7 mouse cellular contexts compared by ENCODE assay signal in genomic region chr1:189729141-189729815, GRCm38 (mm10). TPM values are rescaled to one million over a fixed set of nuclear protein-coding genes. Genes with fewer than 3 reads are reported as not detected.
DNase-seq lines count a peak whose midpoint lies in the region; ATAC-seq lines count a peak whose summit lies in the region.

No protein-coding gene starts in this region.

- peak overlapping the region; percentile 82 for H3K4me3 ChIP-seq in lung, embryonic 16.5 days (ENCODE audit: low read length)
- H3K4me3 ChIP-seq in forebrain, embryonic 10.5 days = peak overlapping the region; percentile 88
- H3K4me3 ChIP-seq in limb, embryonic 13.5 days = peak overlapping the region; percentile 85
- H3K4me3 ChIP-seq in stomach, embryonic 14.5 days (ENCODE audit: low read depth, low read length) = peak overlapping the region; percentile 93

- WGBS in lung, embryonic 16.5 days = 6% methylated on average over 17 of the region's 17 CpGs
- 8% methylated on average over 17 of the region's 17 CpGs for WGBS in forebrain, embryonic 10.5 days
- WGBS in limb, embryonic 13.5 days = 7% methylated on average over 17 of the region's 17 CpGs
- 8% methylated on average over 17 of the region's 17 CpGs for WGBS in stomach, embryonic 14.5 days

- no peaks in the 10 kb centered on the region for H3K36me3 ChIP-seq in lung, embryonic 16.5 days (ENCODE audit: control insufficient read depth, insufficient read depth, low read length)
- no peaks in the 10 kb centered on the region for H3K36me3 ChIP-seq in forebrain, embryonic 10.5 days (replicated peaks)
- H3K36me3 ChIP-seq in limb, embryonic 13.5 days = no peaks in the 10 kb centered on the region
- no peaks in the 10 kb centered on the region for H3K36me3 ChIP-seq in stomach, embryonic 14.5 days (ENCODE audit: control insufficient read depth, insufficient read depth, low read length)

- H3K9me3 ChIP-seq in lung, embryonic 16.5 days (ENCODE audit: control insufficient read depth, low read length) = no peaks in the 10 kb centered on the region
- peaks cover 3% of the 10 kb centered on the region; the same call in 1 of the 2 replicates for H3K9me3 ChIP-seq in forebrain, embryonic 10.5 days
- no peaks in the 10 kb centered on the region for H3K9me3 ChIP-seq in limb, embryonic 13.5 days
- no peaks in the 10 kb centered on the region for H3K9me3 ChIP-seq in stomach, embryonic 14.5 days (ENCODE audit: control insufficient read depth, low read depth, low read length)

- no peaks in the 10 kb centered on the region for H3K27me3 ChIP-seq in lung, embryonic 16.5 days (ENCODE audit: control insufficient read depth, insufficient read depth, low read depth, low read length)
- peaks cover 71% of the 10 kb centered on the region for H3K27me3 ChIP-seq in forebrain, embryonic 10.5 days (ENCODE audit: poor library complexity, severe bottlenecking)
- H3K27me3 ChIP-seq in limb, embryonic 13.5 days = no peaks in the 10 kb centered on the region
- H3K27me3 ChIP-seq in stomach, embryonic 14.5 days (ENCODE audit: control insufficient read depth, insufficient read depth, low read length) = no peaks in the 10 kb centered on the region

- no peak for DNase-seq in lung, postnatal 36 days
- DNase-seq in forebrain, embryonic 10.5 days (ENCODE audit: extremely low spot score, low spot score) = no peak
- no peak for DNase-seq in gastrocnemius, postnatal 4 days (ENCODE audit: low spot score in 2 of 2)
- DNase-seq in layer of hippocampus, adult 8-10 months (ENCODE audit: low spot score in 2 of 2) = no peak

- H3K4me2 ChIP-seq in lung, embryonic 16.5 days (ENCODE audit: low read depth, low read length) = peak overlapping the region; percentile 79
- peak overlapping the region; percentile 82 for H3K4me2 ChIP-seq in limb, embryonic 13.5 days (replicated peaks)
- H3K4me2 ChIP-seq in stomach, embryonic 14.5 days (replicated peaks; ENCODE audit: low read depth, low read length) = peak overlapping the region; percentile 78

- H3K4me1 ChIP-seq in lung, embryonic 16.5 days (replicated peaks; ENCODE audit: control insufficient read depth, insufficient read depth, low read length) = peaks cover 27% of the 10 kb centered on the region
- peaks cover 63% of the 10 kb centered on the region for H3K4me1 ChIP-seq in forebrain, embryonic 10.5 days
- peaks cover 52% of the 10 kb centered on the region for H3K4me1 ChIP-seq in limb, embryonic 13.5 days
- H3K4me1 ChIP-seq in stomach, embryonic 14.5 days (ENCODE audit: control insufficient read depth, insufficient read depth, low read length) = peaks cover 18% of the 10 kb centered on the region

- peak overlapping the region; percentile 89 for H3K9ac ChIP-seq in lung, embryonic 16.5 days (ENCODE audit: low read length)
- peak overlapping the region; percentile 93 for H3K9ac ChIP-seq in limb, embryonic 13.5 days
- peak overlapping the region; percentile 84 for H3K9ac ChIP-seq in stomach, embryonic 14.5 days (replicated peaks; ENCODE audit: low read depth, low read length)

- no peak for ATAC-seq in lung, embryonic 16.5 days (ENCODE audit: low read depth)
- ATAC-seq in limb, embryonic 13.5 days (ENCODE audit: low FRiP score, low read depth) = no peak
- no peak for ATAC-seq in stomach, embryonic 14.5 days (ENCODE audit: insufficient number of reproducible peaks, insufficient read depth, low FRiP score, low read depth)

- peak overlapping the region; percentile 2; the same call in 1 of the 2 replicates for H3K27ac ChIP-seq in lung, embryonic 16.5 days (ENCODE audit: low read length)
- peak overlapping the region; percentile 91; the same call in 1 of the 2 replicates for H3K27ac ChIP-seq in forebrain, embryonic 10.5 days
- H3K27ac ChIP-seq in limb, embryonic 13.5 days = peak overlapping the region; percentile 98; the same call in 1 of the 2 replicates
- H3K27ac ChIP-seq in stomach, embryonic 14.5 days (ENCODE audit: low read length) = peak overlapping the region; percentile 95; the same call in 1 of the 2 replicates

RNA-seq across cellular contexts. Expression of gene Ptpn14, which starts 1.2 kb away (rescaled TPM):
- polyA plus RNA-seq in lung, embryonic 16.5 days (2015; fragmentation: Nextera tagmentation; extraction: Ambion mirVana) = 7.4 and 7.9 TPM in 2 replicates
- polyA plus RNA-seq in forebrain, embryonic 10.5 days (2016; fragmentation: Nextera tagmentation; extraction: Ambion mirVana) = 4.9 and 5.6 TPM in 2 replicates
- polyA plus RNA-seq in limb, embryonic 13.5 days (2015; fragmentation: Nextera tagmentation; extraction: Ambion mirVana) = 10.7 and 11.1 TPM in 2 replicates
- 11.2 and 14.3 TPM in 2 replicates for polyA plus RNA-seq in stomach, embryonic 14.5 days (2014; fragmentation: Nextera tagmentation; extraction: Ambion mirVana)
- 10 to 100 TPM; 19.7 to 22.1 TPM for total RNA-seq in gastrocnemius, postnatal 4 days (2021)
- 10 to 100 TPM; 11.1 to 16.1 (median 12.3) TPM for total RNA-seq in layer of hippocampus, adult 8-10 months (2022)

RNA-seq across cellular contexts. Expression of gene Cenpf, which starts 41.4 kb away (rescaled TPM):
- 92.2 and 94.9 TPM in 2 replicates for polyA plus RNA-seq in lung, embryonic 16.5 days (2015; fragmentation: Nextera tagmentation; extraction: Ambion mirVana)
- 131 and 136 TPM in 2 replicates for polyA plus RNA-seq in forebrain, embryonic 10.5 days (2016; fragmentation: Nextera tagmentation; extraction: Ambion mirVana)
- 88.0 and 92.3 TPM in 2 replicates for polyA plus RNA-seq in limb, embryonic 13.5 days (2015; fragmentation: Nextera tagmentation; extraction: Ambion mirVana)
- 89.3 and 91.6 TPM in 2 replicates for polyA plus RNA-seq in stomach, embryonic 14.5 days (2014; fragmentation: Nextera tagmentation; extraction: Ambion mirVana)
- 10 to 100 TPM; 15.0 to 25.3 TPM for total RNA-seq in gastrocnemius, postnatal 4 days (2021)
- 1 to 10 TPM in 1 of 4 experiments, under 1 TPM in 3; 0.33 to 1.5 (median 0.54) TPM for total RNA-seq in layer of hippocampus, adult 8-10 months (2022)

Comparison
In these comparisons a context has a peak if more than half of its experiments do, and no peak if none do; other contexts are left out.
1. H3K27ac ChIP-seq: peak in every context shown above with its lines; median percentile 98 in limb, embryonic 13.5 days; 95 in stomach, embryonic 14.5 days; 91 in forebrain, embryonic 10.5 days; 2 in lung, embryonic 16.5 days.